Mouse (Mus musculus) layer of hippocampus, postnatal 36 days (tissue): ENCODE measurements around the gene Igdcc3. TPM values are rescaled to one million over a fixed set of nuclear protein-coding genes. Genes with fewer than 3 reads are reported as not detected.
A peak's percentile ranks its signal among the peaks of the same experiment; 100 is the strongest.
"Not testable (repeated sequence)": the region's sequence is repeated elsewhere in the genome, so short reads cannot be mapped to it uniquely, and the experiment has no call there.

Source experiments
- DNase-seq, 2 experiments: peaks; one replicate each; pipeline ENCODE4 v3.0.0; 2022
- total RNA-seq, 2 experiments: library from RNA; stranded (reverse); gene quantifications; 2 replicates each; pipeline ENCODE4 v1.2.3; 2021

The Igdcc3 gene
- total RNA-seq, 2 experiments from 2014 or later: 3.1 to 4.4 TPM

GRCm38 (mm10) chr9:65207041-65207815 is 66.2 kb downstream of the Igdcc3 start:
- not testable (repeated sequence) for DNase-seq

- DNase-seq: no peak
These were observed 67.5 kb downstream of the Igdcc3 start for GRCm38 (mm10) chr9:65208293-65209179.

- no peak for DNase-seq
These were observed 70.6 kb downstream of the Igdcc3 start for GRCm38 (mm10) chr9:65211598-65211997.

- DNase-seq: no peak
These were observed 73.4 kb downstream of the Igdcc3 start for GRCm38 (mm10) chr9:65214425-65214777.

- DNase-seq: peak; percentile 85
These were observed 73.9 kb downstream of the Igdcc3 start for GRCm38 (mm10) chr9:65214778-65215493.

- no peak for DNase-seq
These were observed 74.6 kb downstream of the Igdcc3 start for GRCm38 (mm10) chr9:65215494-65216126.

- no peak for DNase-seq
These were observed 76.0 kb downstream of the Igdcc3 start for GRCm38 (mm10) chr9:65216972-65217371.

- DNase-seq: no peak
These were observed 76.7 kb downstream of the Igdcc3 start for GRCm38 (mm10) chr9:65217661-65218060.

GRCm38 (mm10) chr9:65218916-65219315 is 77.9 kb downstream of the Igdcc3 start:
- no peak for DNase-seq

- not testable (repeated sequence) for DNase-seq
These were observed 79.4 kb downstream of the Igdcc3 start for GRCm38 (mm10) chr9:65220398-65220797.

- DNase-seq: no peak
These were observed 82.9 kb downstream of the Igdcc3 start for GRCm38 (mm10) chr9:65223927-65224326.

GRCm38 (mm10) chr9:65225795-65226194 is 84.8 kb downstream of the Igdcc3 start:
- DNase-seq: no peak

- no peak for DNase-seq
These were observed 89.3 kb downstream of the Igdcc3 start for GRCm38 (mm10) chr9:65230250-65230649.

- DNase-seq: no peak
These were observed 90.3 kb downstream of the Igdcc3 start for GRCm38 (mm10) chr9:65231284-65231683.

- no peak for DNase-seq
These were observed 92.4 kb downstream of the Igdcc3 start for GRCm38 (mm10) chr9:65233243-65233985.

- no peak for DNase-seq
These were observed 93.7 kb downstream of the Igdcc3 start for GRCm38 (mm10) chr9:65234734-65235133.

Other genes with a start within 250 kb of the Igdcc3 start
- not detected for gene Slc24a1, start 189.6 kb upstream of the Igdcc3 start, total RNA-seq
- 10 to 100 TPM; 19.7 to 20.1 TPM for gene Ints14, start 180.3 kb upstream of the Igdcc3 start, total RNA-seq
- 100 to 1,000 TPM; 165 to 172 TPM for gene Hacd3, start 119.5 kb upstream of the Igdcc3 start, total RNA-seq
- gene Dpp8, start 108.8 kb upstream of the Igdcc3 start, total RNA-seq: 100 to 1,000 TPM; 162 to 163 TPM
- gene Igdcc4, start 39.7 kb upstream of the Igdcc3 start, total RNA-seq: 10 to 100 TPM; 33.2 to 36.4 TPM
- 1 to 10 TPM; 4.6 to 4.9 TPM for gene Parp16, start 54.2 kb downstream of the Igdcc3 start, total RNA-seq
- gene Cilp, start 124.0 kb downstream of the Igdcc3 start, total RNA-seq: not detected
- 10 to 100 TPM; 31.8 to 32.2 TPM for gene Clpx, start 153.1 kb downstream of the Igdcc3 start, total RNA-seq
- 10 to 100 TPM; 29.1 to 30.9 TPM for gene Pdcd7, start 204.9 kb downstream of the Igdcc3 start, total RNA-seq
- 1 to 10 TPM; 3.5 to 4.9 TPM for gene Ubap1l, start 219.9 kb downstream of the Igdcc3 start, total RNA-seq